Mouse (Mus musculus) embryonic fibroblast, embryonic 13.5 days (primary cell): ENCODE results near the gene Psrc1.

Experiments used
- CTCF ChIP-seq: IDR thresholded peaks from 2 replicates; pipeline ENCODE4 v1.5.1; 2011; ENCODE audit warnings: mild to moderate bottlenecking, control low read depth, low read length, moderate library complexity, borderline replicate concordance; ENCODE audit not compliant: insufficient read depth
- POLR2A ChIP-seq: IDR thresholded peaks from 2 replicates; pipeline ENCODE4 v1.6.1; 2011; ENCODE audit warnings: low read depth, mild to moderate bottlenecking, control low read depth, low read length, moderate library complexity

- no peak for TF ChIP-seq POLR2A
- TF ChIP-seq CTCF = no peak
These were observed 26.6 kb upstream of the Psrc1 start for GRCm38 (mm10) chr3:108357051-108357450.
